Mouse (Mus musculus) brain, embryonic 14.5 days (tissue): Measurements from ENCODE around the gene Mtss1l.

Source experiments
- CTCF ChIP-seq: fragments of 200-500 bp; IDR thresholded peaks from 2 replicates; pipeline ENCODE4 v1.5.1; 2012; ENCODE audit warnings: inconsistent platforms, mild to moderate bottlenecking, moderate library complexity, borderline replicate concordance; ENCODE audit not compliant: insufficient read depth, insufficient read length; ENCODE audit errors: extremely low read depth
- POLR2A ChIP-seq: fragments of 200-500 bp; IDR thresholded peaks from 2 replicates; pipeline ENCODE4 v1.6.1; 2012; ENCODE audit warnings: mild to moderate bottlenecking, inconsistent platforms, borderline replicate concordance; ENCODE audit not compliant: poor library complexity, insufficient read depth, insufficient read length, severe bottlenecking; ENCODE audit errors: extremely low read depth

GRCm38 (mm10) chr8:110751490-110751889 is 30.2 kb downstream of the Mtss1l start:
- TF ChIP-seq POLR2A, result no peak
- TF ChIP-seq CTCF, result no peak
